Mouse (Mus musculus) CD8-positive naive resting alpha-beta T cell, adult 2 months (primary cell): ENCODE data around the gene Usp6nl.

Experiments used
- DNase-seq, 2 experiments: peaks; one replicate each; pipeline ENCODE4 v3.0.0; 2022; ENCODE audit warnings: low read depth in 2 of 2, low spot score in 2 of 2

Gene Usp6nl

DNA sequence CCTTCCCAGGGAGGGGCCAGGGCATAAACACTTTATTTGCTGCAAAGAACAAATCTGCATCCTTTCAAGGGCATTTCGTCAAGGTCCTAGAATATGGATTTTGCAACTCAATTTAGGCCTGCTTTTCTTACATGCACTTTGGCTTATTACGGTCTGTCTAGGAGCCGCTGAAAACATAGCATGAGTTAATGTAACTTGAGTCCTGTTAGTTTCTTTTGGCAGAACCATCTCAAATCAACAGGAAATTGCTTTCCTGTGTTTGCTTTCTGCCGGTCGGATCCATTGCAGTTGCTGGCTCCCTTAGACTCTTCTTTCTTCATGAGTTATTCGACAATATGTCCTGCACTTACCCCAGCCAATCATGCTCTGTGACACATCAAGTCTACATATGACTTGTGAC is 143.9 kb downstream of the Usp6nl start:
- no peak for DNase-seq

DNA sequence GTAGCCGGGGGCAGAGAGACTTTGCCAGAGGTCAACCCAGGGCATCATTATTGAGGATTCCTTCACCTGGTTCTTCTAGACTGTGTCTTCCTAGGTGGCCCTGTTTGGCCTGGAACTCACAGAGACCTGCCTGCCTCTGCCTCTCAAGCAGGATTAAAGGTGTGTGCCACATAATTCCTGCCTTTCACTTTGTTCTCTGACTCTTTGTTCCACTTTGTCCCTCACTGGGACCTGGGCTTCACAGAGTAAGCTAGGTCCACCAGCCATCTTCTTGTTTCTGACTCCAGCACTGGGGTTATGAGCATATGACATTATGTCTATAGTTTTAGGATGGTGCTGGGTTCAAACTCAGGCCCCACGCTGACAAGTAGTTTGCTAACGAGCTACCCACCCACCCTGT is 144.9 kb downstream of the Usp6nl start:
- no peak for DNase-seq

DNA sequence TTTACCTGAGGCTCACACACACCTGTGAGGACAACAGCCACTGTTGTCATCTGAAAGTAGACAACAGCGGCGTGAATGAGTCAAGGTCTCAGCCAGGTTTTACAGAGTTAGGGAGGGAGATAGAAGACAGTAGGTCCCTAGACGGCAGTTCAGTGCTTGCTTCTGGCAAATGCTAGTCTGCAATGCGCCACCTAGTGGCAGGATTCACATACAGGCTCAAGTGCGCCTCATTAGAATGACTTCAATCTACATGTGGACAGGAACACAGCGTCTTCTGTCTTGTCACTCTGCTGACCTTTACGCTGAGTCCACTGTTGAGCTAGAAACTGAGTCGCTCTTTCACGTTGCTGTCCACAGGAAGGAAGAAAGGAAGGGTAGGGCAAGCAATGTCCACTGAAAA is 146.7 kb downstream of the Usp6nl start:
- peak; percentile 59 to 65 for DNase-seq

DNA sequence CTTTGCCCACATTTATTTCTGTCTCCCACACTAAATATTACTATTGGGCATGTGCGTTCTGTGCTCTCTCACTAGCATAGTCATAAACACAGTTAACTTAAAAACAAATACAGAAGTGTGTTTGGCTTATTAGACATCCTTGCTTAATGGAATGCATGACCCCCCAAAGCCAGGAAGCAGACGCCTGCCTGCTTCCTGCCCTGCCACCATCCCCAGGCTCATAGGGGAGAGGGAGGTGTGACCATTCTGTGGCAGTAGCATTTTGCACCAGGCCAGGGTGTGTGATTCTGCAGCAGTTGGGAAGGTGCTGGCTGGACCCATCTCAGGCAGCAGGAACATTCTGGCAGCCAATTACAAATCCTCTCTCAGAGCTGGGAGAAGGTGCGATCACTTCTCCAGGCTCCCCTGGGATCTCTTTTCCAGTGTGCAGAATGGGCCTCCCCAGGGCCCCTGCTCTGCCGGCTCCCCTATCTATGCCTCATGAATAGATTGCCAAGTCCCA is 148.7 kb downstream of the Usp6nl start:
- no peak for DNase-seq

DNA sequence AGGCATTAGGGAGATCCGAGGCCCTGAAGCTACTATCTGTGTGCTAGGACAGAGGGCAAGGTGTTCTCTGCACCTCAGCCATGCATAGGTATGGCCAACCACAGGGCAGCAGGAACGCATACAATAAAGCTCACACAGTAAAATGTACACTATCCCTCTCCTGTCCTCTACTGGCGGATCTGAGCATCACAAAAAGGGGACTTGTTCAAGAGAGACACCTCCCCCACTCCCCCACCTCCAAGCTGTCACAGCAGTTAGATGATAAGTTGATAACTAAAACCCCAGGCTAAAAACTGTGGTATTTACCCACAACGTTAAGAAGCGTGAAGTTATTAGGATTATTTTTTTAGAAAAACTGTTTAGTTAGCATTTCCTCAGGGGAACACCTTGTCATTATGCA is 151.4 kb downstream of the Usp6nl start:
- DNase-seq = no peak

DNA sequence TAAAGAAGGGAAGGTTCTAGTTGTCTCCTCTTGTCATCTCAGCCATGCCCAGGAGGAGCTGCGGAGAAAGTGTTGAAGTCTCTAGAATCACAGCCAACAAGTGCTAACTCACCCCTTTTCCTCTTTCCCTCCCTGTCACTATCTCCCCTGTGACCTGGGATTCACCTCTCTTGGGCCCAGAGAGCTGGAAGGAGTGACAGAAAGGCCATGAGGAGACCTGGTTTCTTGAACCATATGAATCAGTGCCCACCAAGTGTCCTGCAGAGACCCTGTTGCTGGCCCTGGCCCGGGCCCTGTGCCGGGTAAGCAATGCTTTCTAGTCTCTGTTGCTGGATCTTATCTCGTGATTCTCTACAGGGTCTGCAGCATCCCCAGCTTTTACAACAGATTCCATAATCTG is 155.4 kb downstream of the Usp6nl start:
- no peak for DNase-seq

DNA sequence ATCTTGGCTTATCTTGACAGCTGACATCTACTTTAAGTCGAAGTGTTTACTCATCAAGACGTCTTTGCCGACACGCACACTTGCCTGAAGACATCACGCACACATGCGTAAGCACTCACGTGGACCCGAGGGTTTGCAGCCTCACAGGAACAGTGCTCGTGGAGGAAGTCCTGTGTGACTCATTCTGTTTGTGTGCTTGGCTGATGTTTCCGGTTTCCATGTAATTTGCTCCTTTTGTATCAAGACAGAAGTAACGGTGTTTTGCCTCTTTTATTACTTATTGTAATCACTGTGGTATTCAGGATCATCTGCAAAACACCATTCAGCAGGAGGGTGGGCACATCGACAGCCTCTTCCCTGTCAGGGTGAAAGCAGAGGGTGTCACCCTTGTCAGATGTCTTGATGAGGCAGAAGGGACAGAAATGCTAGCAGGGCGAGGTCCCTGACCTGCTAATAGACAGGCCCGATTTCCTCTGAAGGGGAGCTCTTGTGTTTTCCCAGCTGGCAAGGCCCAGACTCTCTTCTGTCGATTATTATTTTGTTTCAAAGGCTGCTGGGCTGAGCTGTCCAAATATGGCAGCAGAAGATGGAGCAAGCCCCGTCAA is 156.0 kb downstream of the Usp6nl start:
- peak; percentile 45 to 51 for DNase-seq

DNA sequence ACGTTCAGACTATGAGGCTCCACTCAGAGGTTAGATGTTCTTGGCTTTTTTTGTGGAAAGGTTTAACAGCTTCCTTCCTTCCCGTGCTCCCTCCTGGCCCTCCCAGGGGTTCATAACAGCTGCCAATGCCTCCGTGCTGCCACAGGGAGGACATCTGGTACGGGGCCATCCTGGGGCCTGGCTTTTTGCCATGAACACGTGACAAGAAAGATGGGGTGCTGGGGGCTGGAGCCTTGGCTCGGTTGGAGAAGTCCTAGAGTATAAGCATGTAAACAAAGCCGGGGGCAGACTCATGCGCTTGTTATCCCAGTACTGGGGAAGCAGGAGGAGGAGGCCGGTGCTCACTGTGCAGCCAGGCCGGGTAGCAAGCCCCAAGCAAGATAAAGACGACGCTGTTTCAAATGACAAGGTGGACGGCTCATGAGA is 156.5 kb downstream of the Usp6nl start:
- no peak for DNase-seq

DNA sequence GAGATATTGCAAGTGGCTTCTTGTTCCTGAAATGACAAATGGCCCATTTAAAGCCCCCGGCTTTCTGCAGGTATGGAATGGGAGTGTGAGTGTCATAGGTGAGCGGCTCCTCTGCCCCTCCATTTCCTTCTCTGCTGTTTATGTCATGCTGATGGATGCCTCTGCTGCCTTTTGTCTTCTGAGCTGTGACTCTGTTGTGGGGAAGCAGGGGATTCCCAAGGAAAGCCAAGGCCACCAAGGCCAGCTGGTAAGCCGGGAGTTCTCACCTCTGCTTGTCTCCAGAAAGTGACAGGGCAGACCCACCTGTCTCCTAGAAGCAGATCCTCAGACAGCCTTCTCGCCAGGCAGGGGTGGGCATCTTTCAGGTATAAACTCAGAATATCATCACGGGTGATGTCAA is 157.2 kb downstream of the Usp6nl start:
- DNase-seq = no peak

DNA sequence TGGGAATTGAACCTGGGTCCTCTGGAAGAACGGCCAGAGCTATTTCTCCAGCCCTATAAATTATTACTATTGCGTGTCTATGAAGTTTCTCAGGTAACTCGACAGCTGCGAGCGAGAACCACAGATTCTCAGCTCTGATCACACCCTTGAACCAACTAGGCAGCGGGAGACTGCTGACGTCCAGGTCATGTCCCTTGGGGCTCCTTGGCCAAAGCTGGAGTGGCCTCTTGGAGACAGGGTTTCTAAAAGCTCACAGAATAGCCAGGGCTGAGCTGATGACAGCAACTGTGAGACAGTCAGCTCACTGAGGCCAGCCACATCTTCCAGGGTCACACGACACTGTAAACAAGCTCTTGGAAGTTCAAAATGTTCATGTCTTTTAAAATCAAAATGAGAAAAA is 159.5 kb downstream of the Usp6nl start:
- DNase-seq = no peak

DNA sequence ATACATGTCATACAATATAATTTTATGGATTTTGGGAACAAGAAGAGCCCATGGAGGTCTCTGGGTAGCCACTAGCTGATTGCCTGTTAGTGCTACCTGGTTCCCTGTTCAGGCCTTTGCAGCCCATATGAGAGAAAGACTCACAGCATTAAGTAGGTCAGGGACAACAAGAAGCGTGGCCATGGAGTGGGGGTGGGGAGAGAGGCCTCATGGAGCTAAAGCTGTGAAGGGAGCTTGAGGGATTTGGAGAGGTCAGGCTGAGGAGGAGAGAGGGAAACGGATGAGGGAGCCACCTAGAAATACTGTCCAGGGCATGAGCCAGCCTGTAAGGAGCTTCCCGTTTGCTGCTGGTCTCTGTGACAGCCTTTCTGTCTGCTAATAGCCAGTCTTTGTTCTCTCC is 159.9 kb downstream of the Usp6nl start:
- no peak for DNase-seq

DNA sequence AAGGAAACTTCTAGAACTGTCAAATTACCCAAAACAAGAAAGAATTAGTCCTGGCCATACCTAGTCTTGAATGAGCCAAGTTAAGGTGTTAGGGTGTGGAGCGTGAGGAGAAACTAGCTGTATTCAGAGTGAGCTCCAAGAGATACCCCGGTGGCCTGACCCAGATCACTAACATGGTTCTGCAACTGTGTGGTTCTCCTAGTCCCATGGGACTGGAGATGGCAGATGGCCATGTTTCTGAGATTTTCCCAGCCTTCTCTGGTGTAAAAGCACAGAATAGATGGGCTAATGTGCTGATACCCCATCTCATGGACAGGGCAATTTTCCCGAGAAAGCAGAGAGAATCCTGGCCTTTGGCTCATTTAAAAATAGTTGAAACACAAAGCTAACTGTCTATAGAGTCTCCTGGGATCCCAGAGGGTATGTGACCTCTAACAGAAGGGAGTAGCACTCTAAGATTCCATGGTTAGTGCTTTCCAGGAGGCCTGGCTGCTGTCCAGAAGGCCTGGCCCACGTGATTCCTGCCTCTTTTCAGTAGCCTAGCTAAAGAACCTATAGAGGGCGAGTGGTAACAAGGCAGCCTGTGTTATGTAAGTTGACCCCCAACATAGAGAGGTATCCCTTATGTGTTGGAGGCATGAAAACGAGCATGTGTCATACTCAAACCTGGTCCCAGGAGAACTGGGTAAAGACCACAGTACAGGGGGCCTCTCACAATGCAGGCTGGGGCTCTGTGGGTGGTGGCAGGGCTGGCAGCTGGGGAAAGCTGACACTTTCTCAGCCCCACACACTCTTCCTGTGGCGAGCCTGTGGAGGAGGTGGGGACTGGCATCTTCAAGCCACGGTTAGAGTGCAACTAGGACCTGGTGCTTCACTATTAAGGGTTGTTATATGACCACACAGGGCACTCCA is 160.9 kb downstream of the Usp6nl start:
- no peak for DNase-seq

DNA sequence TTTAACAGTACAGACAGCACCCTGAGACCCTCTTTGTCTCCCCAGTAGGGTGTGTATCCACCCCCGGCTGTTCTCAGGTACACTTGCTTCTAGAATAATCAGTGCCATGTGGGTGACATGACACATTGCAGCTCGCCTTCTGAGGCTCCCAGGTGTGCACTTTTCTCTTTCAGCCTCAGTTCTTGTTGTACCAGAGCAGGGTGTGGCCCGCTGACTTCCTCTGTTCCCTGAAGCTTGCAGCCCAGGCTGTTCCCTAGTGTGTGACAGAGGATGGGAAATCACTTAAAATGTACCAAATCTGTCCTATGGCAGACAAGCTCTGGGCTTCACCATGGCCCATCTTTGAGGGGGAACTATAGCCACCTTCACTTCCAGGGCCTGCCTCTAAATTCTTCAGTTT is 161.7 kb downstream of the Usp6nl start:
- DNase-seq = no peak

DNA sequence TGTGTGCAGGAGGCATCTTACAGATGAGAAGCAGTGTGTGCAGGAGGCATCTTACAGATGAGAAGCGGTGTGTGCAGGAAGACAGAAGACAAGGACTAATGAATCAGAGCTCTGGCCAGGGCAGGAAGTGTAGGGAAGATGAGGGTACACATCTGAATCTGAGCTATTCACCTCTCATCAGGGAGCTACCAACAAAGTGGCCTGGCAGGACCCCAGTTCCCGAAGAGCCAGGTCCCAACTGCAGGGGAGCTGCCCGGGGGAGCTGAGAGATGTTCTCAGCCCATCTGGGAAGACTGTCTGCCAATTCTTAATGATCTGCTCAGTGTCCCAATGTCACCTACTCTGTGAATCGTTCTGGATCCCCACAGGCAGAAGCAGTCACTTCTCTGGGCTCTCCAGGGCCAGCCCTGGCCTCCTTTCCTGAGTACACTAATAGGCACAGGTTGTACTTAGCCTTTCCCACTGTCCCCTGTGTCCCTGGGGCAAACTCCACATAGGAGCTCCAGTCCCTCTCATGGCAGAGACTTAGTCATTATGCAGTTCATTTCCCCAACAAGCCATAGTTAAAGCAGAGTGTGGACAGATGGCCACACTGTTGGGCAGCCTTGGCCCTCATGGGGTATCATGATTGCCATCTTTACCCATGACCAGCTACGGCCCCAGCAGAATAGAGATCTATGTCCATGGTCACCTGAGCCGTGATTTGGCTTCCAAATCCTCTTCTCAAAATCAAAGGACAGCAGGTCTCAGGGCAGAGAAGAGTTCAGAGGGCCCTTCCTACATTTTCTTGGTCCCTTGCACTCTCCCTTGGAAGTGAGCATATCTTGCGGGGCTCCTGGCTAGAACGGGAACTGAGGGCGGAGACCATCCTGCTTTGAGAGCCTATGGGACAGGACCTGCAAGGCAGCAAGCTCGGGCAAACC is 165.4 kb downstream of the Usp6nl start:
- no peak for DNase-seq

DNA sequence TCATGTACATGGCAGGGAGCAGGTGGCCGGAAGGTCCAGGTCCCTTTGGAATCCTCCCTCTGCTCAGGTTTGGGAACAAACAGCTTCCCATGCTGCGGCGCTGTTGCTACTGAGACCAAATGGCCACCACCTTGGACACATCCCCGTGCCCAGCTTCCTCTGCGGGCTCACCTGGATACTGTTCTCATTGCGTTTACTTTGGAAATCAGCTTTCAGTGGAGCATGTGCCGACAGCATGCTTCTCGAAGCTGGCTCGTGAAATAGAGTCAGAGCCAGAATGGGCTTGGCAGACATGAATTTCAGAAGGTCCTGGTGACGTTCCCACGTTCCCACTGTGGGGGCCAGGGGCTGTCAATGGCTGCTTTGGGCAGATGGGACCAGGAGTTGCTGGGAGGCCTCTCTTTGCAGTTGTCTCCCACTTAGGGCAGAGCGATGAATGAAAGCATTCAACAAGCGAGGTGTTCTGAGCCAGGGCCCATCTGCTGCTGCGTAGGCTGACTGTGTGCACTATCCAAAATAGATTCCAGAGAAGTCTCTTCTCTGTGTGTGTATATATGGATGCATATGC is 166.1 kb downstream of the Usp6nl start:
- no peak for DNase-seq

DNA sequence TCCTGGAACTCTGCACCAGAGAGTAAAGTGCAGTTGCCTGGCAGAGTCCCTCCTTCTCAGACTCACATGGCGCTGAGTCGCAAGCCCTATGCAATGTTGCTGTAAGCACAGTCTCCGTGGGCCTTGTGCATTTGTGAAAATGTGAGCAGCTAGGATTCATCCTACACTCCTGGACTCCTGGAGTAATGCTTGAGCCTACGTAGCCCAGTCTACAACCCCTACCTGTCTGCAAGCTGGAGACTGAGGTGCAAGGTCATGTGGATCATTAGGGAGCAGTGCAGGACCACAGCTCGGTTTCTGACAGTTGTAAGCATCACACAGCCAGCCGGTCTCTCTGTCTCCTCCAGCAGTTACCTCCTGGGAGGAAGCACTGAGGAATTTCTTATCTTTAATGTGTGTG is 167.6 kb downstream of the Usp6nl start:
- DNase-seq = no peak

DNA sequence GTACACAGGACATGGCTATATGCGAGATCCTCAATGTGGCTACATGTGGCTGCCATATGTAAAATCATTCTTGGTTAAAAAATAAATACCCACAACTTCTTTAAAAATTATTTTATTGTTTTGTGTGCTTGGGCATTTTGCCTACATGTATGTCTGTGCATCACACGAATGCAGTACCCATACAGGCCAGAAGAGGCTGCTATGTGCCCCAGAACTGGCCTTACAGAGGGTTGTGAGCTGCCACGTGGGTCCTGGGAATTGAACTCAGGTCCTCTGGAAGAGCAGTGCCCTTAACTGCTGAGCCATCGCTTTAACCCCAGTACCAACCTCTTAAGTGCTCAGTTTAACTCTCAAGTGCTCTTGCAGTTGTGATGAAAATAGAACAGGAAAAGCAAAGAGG is 168.4 kb downstream of the Usp6nl start:
- DNase-seq = no peak

DNA sequence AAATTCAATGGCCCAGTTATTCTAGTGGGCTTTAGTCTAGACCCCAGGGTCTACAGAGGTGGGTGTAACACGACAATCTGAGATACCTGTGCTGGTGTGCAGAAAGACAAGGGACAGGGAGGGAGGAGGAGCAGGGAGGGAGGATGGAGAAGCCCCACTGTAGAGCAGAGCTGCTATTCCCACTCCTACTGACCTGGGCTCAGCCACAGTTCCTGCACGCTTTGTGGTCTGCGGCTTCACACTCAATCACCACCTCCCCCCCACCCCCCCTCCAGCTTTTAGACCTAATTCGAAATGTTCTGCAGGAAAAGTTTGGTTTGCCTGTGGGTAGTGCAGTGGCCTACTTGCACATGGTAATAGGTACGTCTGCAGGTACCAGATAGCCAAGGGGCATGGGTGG is 171.4 kb downstream of the Usp6nl start:
- no peak for DNase-seq
